Mouse (Mus musculus): ENCODE data around the gene Enah.

Gene Enah

DNA sequence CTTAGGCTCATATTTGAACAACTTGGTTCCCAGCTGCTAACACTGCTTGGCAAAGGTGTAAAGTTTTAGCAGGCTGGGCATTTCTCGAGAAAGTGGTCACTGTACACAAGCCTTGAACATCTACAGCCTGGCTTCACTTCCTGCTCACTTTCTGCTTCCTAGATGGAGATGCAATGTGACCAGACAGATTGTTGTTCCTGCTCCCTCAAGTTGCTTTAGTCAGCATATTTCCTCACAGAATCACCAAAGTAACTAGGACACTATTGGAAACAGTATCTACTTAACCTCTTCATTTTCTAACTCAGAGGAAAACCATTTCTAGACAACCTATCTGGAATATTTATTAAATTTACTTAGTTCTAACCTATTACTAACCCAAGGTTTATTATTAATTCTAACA is 61.4 kb downstream of the Enah start:
- DNase-seq (ENCODE audit: low spot score in 2 of 2), result no peak

DNA sequence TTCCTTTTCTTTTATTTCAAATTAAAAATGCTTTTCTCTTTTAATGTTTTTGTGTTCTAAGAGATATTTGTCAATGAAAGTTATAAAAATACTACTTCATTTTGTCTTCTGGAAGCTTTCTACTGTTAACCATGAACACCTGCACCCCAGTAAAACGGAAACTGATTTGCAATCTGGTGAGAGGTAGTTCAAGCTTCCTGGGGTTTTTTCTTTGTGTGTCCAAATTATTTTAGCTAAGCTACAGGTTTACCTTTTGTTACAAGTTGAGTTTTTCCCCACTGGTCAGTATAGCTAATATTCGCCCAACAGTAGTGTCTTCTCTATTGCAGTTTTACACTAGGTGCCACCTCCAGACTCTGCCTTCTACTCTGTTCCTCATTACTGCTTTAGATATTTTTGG is 62.1 kb downstream of the Enah start:
- no peak for DNase-seq (ENCODE audit: low spot score in 2 of 2)

DNA sequence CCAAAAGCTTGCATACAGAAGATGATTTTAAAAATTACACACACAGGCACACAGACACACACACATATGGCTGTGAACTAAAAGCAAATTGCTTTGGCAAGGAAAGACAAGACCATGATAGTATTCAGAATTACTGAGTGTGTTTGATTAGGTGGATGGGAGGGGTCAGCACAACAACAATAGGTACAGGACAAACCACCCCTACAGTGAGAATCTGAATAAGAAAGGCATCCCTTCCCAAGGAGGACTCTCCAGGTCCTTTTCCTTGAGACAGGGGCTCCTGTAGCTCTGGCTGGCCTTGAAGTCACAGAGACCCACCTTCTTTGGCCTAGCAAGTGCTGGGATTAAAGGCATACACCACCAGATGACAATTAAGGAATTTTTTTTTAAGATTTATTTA is 66.2 kb downstream of the Enah start:
- DNase-seq (ENCODE audit: low spot score in 2 of 2), result no peak

DNA sequence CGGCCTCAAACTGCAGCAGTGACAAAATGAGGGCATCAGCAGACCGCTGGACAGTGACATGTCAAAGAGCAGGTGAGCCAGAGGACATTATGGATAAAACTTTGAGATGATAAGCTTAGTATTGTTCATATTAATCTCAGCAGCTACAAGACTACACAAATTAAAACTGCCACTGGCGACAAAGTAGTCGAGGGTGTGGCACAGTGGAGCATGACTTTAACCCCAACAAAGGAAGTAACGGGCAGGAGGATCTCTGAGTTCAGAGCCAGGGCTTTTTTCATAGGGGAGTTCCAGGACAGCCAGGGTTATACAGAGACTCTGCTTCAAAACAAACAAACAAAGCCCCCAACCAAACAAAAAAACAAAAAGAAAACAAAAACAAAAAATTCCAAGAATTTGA is 68.5 kb downstream of the Enah start:
- DNase-seq (ENCODE audit: low spot score in 2 of 2), result no peak

DNA sequence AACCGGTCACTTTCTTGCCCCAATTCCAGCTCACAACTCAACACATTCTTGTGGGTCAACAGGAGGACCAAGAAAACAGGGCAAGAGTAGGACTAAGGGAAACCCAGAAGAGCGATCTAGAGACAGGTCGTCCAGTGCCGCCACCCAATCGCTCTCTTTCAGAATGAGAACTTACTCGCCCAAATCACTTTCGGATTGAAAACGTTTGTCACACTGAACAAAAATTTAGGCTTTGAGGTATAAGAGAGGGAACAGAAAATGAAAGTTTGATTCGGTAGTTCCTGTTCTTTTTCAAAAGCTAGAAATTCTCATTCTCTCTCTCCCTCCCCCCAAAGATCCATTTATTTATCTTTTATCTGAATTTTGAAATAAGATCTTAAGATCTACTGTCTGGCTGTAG is 69.1 kb downstream of the Enah start:
- DNase-seq (ENCODE audit: low spot score in 2 of 2), result no peak

DNA sequence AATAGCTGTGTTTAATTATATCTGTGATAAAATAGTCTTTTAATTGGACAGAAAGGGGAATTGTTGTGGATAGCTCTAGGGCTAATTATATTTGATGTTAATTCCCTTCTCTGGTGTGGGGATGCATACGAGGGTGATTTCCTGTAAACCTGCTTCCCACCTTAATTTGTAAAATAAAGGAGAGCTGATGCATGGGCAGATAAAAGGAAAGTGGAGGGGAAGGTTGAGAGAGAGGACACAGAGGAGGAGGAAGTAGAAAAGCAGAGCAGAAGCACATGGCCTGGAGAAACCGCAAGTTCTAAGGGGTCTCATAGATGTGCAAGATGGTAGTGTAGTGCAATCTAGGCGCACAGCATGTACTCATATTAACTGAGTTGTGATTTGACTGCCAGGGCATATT is 71.6 kb downstream of the Enah start:
- DNase-seq (ENCODE audit: low spot score in 2 of 2), result no peak

DNA sequence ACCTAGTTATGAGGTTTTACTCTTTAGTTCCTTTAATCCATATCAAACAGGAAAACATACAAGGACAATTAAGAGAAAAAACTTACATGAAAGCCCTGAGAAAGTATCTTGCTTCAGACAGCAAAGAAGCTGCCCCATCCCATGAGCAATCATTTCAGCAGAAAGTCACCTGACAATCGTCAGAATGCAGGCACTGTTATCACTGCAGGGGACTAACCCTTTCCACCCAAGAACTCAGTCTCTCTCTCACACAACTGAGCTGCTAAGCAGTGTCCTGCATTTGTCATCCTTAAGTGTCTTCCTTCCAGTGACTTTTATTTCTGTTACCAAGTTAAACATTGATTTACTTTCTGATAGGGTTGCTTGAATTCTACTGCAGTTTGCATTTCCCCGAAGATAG is 82.7 kb downstream of the Enah start:
- no peak for DNase-seq (ENCODE audit: low spot score in 2 of 2)

DNA sequence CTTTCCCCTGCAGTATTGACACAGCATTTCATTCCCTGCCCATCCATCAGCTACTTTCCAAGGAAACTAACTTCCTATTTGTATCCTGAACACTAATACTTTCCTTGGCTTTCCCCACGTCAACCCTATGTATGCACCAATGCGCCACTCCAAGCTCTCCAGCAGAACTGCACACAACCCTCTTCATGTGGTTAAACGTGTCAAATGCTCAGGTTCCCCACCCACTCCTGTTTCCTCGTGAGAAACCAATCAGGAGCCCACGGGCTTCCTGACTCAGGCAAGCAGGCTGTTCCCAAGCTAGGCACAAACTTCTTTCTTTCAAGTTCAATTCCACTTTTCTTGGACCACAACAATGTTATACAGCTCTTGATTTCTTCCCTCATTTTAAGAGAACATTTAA is 91.4 kb downstream of the Enah start:
- DNase-seq (ENCODE audit: low spot score in 2 of 2), result no peak

DNA sequence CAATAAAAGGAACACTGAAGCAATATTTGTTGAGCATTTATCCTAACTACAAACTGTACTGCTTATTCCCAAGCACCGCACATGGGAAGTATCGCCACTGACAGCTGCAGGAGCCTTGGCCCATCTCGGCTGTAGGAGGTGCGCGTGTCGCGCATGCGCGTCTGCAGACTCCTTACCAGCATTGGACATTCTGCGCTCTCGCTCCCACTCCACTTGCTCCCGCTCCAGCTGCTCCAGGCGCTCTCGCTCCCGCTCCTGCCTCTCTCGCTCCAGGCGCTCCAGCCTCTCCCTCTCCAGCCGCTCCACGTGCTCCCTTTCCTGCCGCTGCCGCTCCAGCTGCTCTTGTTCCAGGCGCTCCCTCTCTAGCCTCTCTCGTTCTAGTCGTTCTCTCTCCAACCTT is 96.4 kb downstream of the Enah start:
- DNase-seq (ENCODE audit: low spot score in 2 of 2), result no peak

DNA sequence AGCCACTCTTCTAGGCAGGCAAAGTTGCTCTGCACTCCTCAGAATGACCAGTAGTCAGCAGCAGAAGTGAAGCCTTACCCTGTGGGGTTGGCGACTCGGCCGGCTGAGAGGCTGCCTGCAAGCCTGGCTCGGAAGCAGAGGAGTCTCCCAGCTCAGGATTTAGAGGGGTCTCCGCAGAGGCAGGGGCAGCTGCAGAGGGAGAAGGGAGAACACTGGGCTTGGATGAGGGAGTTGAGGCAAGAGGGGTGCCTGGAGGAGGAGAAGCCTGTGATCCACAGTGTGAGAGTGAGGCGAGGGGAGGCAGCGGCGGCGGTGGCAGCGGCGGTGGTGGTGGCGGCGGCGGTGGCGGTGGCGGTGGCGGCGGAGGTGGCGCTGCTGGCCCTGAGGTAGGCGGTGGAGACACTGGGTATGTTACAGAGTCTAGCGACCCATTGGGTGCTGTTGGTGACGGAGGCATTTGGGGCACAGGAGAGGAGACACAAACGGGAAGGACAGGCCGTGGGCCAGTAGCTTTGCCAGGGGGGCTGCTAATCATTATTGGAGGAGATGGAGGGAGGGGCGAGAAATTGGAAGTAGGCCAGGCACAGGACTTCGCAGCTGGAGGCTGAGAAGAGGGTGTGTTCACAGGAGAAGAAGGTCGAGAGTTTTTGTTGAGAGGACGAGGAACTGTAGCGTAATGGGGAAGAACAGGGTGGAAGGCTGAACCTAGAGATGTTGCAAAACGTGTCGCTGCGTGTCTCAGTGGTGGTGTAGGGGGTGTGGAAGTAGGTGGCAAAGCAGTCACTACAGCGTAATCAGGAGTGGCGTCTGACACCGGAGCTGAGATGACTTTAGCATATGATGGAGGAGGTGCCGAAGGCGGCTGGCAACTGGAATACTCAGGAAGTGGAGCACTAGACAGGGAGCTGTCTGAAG is 98.0 kb downstream of the Enah start:
- DNase-seq (ENCODE audit: low spot score in 2 of 2), result no peak

DNA sequence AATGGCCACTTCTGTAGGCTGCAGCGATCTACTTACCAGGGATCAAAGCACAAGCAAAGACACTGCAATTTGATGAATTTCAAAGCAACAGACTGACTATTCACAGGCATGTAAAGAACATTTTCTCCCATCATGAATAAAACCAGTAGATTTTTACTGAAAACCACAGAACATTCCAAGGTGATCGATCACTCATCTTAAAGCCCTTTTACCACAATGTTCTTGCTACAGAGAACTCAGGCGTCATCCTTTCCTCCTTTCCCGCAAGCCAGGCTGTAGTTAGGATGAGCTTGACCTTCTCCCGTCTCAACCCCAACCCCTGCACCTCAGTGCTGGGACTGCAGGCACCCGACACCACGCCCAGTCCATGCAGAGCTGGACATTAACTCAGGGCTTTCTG is 107.9 kb downstream of the Enah start:
- no peak for DNase-seq (ENCODE audit: low spot score in 2 of 2)

DNA sequence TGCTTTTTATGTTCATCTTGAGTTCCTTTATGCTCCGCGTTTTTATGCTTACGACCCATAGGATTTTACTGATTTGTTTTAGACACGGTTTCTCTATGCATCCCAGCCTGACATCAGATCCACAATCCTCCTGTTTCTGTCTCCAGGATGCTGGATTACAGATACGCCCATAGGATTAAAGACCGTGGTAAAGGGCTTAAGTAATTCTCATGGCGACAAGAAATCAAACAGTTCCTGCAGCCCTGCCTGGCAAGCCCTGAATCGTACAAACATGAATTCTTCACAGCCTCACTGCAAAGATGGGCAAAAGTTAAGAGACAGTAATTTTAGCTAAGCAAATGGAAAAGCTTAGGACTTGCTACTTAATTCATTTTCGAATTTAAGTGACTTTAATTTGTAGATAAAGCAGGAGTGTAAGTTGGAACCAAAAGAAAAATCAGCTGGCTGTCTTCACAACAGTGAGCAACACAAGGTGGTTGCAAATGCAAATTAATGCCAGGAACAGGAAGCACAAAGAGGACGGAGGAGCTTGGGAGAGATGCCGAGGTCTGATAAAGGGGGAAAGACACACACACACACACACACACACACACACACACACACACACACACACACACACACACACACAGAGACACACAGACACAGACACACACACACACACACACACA is 118.0 kb downstream of the Enah start:
- no peak for DNase-seq (ENCODE audit: low spot score in 2 of 2)

DNA sequence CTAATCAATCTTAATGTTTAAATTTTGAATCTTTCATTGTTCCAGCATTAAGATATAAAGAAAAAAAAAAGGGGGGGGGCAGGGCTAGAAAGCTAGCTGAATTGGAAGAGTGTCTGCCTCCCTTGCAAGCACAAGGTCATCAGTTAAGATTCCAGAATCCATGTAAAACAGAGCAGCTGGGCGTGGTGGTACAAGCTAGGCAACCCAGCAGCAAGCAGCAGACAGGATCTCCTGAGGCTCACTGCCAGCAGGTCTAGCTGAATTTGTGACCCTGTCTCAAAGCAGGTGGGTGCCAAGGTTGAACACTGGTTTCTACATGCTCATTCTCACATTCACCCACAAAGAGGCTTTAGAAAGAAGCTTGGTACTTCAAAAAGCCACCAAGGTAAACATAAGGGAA is 118.9 kb downstream of the Enah start:
- no peak for DNase-seq (ENCODE audit: low spot score in 2 of 2)

DNA sequence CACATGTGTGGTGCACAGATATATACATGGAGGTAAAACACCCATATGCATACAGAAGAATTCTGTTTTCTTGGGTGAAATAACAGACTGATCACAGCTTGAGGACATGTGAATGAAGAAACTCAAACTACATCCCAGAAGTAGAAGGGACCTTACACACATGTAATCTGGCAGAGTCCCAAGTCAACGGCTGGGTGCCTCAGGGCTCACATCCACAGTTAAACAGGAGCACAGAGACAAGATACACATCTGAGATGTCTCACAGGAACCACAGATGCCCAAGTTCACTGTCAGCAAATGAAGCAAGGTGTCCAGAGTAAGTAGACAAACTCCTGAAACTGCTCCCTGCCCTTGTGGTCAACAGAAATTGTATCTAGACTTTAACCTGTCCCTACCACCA is 120.8 kb downstream of the Enah start:
- no peak for DNase-seq (ENCODE audit: low spot score in 2 of 2)

DNA sequence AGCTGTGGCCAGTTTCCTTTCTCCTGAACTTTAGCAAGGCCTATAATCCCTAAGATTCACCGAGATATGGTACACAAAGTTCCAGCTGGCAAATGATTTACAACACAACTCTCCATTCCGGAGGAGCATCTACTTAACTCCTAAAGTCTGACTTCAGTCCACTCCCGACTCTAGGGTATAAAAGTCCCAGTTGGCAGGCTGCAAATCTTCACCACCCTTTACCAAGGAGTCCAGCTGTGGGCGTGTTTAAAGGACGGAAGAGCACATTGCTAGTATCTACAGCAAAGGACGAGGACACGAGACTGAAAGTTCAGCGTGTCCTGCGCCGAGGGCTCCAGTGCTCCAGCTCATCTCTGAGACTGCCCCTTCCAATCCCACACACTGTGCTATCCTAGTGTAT is 122.8 kb downstream of the Enah start:
- no peak for DNase-seq (ENCODE audit: low spot score in 2 of 2)

DNA sequence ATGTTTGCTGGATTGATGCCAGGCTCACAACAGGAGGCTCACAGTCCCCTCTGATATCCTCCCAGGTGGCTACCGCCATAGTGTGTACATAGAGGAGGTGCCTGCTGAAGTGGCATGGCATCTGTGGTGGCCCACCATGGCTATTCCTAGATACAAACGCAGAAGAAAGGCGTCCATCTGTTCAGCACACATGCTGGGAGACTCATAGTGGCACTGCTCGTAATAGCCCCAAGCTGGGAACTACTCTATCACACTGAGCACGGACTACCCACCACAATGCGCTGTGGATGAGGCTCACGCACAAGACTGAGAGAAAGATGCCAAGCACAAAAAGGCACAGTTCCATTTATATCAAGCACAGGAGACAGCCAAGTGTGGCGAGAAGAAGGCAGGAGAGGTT is 126.1 kb downstream of the Enah start:
- no peak for DNase-seq (ENCODE audit: low spot score in 2 of 2)

DNA sequence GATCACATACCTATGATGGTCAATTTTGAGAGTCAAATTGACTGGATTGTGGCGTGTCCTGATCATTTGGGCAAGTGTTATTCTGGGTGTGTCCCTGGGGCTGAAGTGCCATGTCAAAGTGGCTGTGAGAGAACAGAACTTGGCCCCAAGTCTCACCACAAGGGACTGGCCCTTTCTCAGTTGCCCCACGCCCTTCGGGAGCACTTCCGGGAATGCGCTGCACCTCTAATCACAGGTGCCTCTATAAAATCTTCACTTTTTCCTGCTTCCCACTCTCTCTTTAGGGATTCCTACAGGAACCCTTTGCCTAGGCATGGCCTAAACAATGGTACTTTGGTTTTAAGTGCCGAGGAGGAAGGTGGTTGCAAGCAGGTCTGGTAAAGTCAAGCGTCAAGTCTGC is 130.1 kb downstream of the Enah start:
- no peak for DNase-seq (ENCODE audit: low spot score in 2 of 2)

DNA sequence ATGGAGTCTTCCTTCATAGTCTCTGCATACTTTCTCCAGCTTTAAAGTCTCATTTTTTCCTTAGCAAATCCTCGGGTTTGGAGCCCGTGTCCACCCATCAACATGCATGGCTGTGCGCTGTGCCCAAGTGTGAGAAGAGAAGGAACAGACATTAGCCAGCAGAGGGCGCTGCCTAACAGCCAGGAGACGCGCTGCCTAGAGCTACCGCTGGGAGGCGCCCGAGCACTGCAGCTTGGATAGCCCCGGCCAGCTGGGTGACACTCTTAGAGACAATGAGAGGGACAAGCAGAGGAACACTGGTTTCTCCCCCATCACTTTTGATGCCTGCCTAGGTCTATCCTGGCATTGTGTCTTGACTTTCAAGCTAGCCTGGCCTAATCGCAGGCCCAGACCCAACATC is 131.0 kb downstream of the Enah start:
- peak; percentile 84 to 88 for DNase-seq (ENCODE audit: low spot score in 2 of 2)

DNA sequence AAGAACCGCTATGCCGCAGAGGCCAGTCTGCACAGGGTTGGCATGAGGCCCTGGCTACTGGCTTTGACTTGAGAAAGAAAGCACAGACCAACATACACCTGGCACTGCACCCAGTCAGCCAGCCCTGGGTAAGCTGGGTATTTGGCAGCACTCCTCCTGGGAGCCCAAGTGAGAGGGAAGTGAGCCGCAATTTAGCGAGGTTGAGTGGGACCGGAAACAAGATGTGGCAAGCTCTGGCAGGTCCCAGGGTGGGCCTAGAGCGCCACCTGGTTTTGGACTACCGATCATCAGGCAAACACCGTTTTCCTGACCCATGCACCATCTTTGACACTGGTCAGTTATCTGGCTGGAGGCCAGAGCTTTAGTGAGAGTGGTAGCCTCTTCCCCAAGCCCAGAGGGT is 138.3 kb downstream of the Enah start:
- peak in 1 of 2 experiments; percentile 45 for DNase-seq (ENCODE audit: low spot score in 2 of 2)

DNA sequence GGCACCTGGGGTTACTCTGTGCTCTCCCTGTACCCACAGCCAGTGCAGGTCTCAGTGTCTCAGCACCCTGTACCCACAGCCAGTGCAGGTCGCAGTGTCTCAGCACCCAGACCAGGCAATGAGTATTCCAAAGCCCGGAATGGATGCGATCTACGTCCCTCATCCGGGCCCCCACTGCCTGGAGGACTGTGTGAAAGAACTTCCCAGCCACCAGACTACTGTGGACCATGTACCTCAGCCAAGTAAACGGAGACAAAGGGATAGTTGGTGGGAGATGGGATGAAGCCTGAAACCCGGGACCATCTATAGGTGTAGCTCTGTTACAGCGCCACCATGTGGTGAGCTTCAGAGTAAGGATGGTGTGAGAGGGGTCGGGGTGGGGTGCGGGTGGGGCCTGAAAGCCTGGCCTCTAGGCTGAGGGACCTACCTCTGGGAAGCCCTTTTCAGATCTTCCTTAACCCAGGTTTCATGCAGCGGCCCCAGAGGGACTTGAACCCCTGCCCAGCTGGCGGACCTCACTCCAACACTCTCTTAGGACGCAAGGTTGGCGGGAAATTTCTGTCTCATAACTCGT is 139.0 kb downstream of the Enah start:
- DNase-seq (ENCODE audit: low spot score in 2 of 2), result no peak

DNA sequence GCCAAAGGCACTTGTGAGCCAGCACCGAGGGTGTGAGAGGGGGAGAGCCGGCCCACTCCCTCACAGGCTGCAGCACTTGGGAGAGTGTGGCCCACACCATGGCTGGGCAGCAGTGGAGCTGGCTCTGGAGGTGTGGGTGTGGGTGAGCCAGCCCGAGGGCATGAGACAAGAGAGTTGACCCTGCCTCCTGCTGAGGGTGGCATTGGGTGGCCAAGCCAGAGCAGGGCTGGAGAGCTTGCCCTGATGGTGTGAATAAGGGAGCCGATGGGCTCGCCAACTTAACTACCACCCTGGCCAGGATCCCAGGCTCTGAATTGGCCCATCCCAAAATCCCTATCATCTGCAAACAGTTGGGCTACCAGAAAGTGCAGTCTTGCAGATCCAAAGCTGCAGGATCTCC is 141.4 kb downstream of the Enah start:
- DNase-seq (ENCODE audit: low spot score in 2 of 2), result no peak

DNA sequence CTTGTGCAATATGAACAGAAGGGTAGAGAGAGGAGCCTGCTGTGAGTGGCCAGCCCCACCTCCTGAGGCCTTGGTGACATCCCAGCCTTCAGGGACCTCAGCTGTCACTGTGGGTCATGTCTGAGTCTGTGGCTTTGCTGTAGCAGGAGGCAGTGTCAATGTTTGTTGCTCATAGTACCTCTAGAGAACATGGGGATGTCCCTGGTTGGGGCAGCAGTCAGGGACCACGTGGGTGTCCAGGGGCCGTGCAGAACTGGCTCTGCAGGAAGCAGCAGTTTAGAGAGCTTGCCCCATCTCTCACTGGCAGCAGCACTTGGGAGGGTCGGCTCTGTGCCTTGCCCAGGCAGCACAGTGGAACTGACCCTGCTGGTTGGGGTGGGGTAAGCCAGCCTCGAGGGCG is 142.7 kb downstream of the Enah start:
- DNase-seq (ENCODE audit: low spot score in 2 of 2), result peak in 1 of 2 experiments; percentile 57

DNA sequence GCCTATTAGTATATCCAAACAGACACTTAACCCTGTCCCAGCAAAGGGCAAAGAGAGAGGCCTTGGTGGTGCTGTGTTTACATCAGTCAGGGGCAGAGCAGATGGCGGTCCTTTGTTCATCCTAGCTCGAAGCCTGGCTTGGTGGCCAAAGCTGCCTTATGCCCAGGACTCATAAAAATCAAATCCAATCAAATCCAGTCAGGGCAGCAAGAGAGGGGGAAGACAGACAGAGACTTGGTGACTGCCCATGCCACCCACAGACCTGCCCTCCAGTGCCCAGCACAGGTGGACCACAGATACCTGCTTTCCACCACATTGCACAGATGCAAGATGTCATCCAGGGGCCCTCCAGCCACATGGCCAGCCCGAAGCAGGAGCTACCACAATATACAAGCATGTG is 143.1 kb downstream of the Enah start:
- DNase-seq (ENCODE audit: low spot score in 2 of 2), result peak in 1 of 2 experiments; percentile 55
